Mouse (Mus musculus) mature B cell (primary cell): Measurements from ENCODE around the gene Cd300c2.
"Not testable (repeated sequence)": the region's sequence is repeated elsewhere in the genome, so short reads cannot be mapped to it uniquely, and the experiment has no call there.

Experiments used
- in situ Hi-C: fragments of 300-500 bp; cut with MboI; formaldehyde crosslinking; loops from 2 replicates; pipeline ENCODE4 v1.14.3; 2019

Cd300c2 gene

GRCm38 (mm10) chr11:115001474-115002040, at the start of gene Cd300c2:
Cd300c2 (minus strand) TSS chr11:115001880.
- in situ Hi-C loops: no loop called here

DNA sequence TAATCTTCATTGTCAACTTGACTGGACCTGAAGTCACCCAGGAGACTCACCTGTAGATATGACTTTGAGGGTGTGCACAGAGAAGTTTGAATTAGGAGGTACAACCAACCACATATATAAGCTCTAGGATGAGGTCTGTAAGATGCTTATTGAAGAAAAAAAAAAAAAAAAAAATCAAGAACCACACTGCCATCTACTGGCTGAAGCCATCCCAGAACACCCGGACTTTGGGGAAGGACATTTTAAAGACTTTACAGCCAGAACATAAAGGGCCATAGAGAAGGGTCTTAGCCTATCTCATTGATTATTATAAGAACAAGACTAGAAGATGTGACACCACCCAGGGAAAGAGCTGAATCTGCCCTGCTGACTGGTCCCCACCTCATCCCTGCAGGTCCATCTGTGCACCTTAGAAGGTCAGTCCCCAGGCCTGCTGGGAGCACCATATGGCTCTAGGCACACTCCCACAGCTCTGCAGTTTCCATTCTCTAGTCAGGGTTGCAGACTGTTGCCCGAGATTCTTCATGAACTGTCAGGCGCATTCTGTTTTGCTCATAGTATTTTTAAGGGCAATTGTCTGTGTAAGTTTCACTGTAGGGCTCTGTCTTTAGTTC, 47.7 kb upstream of the Cd300c2 start:
- in situ Hi-C loops: no loop called here

DNA sequence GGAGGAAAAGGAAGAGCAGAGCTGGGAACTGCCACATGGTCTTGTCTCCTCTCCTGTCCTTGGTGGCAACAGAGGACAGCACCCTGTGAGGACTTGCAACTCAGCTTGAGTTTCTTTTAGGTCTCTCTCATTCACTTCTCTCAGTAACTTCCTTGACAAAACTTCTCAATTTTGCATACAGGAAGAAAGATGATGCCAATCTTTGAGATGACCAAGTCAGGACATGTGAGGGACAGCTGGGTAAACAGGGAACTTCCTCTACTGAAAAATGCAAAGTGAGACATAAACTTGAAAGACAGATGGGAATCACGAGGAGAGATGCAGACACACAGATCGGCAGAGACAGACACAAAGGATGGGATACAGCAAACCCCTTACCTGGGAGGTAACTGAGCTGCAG, 46.6 kb upstream of the Cd300c2 start, which contains the start of gene Cd300ld3:
Gene Cd300ld3, minus strand, starts transcription at position 151 of the 400 bp plus-strand sequence.
- in situ Hi-C loops: no loop called here

- in situ Hi-C loops: not testable (repeated sequence)
Measured at GRCm38 (mm10) chr11:115037669-115038068, 36.0 kb upstream of the Cd300c2 start, which contains the start of gene Cd300ld5. Cd300ld5 (minus strand) TSS chr11:115037769.

DNA sequence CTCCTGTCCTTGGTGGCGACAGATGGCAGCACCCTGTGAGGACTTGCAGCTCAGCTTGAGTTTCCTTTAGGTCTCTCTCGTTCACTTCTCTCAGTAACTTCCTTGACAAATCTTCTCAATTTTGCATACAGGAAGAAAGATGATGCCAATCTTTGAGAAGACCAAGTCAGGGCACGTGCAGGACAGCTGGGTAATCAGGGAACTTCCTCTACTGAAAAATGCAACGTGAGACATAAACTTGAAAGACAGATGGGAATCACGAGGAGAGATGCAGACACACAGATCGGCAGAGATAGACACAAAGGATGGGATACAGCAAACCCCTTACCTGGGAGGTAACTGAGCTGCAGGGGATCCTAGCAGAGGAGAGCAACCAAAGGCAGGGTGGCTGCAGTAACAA, 25.2 kb upstream of the Cd300c2 start, which contains the start of gene Cd300ld4:
Gene Cd300ld4, minus strand, starts transcription at position 101 of the 400 bp plus-strand sequence.
- in situ Hi-C loops: not testable (repeated sequence)

DNA sequence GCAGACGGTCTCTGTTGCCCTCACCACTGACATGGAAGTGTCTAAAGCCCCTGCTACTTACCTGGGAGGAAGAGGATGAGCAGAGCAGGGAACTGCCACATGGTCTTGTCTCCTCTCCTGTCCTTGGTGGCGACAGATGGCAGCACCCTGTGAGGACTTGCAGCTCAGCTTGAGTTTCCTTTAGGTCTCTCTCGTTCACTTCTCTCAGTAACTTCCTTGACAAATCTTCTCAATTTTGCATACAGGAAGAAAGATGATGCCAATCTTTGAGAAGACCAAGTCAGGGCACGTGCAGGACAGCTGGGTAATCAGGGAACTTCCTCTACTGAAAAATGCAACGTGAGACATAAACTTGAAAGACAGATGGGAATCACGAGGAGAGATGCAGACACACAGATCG, 14.4 kb upstream of the Cd300c2 start, which contains the start of gene Cd300ld2:
Gene Cd300ld2, minus strand, starts transcription at position 101 of the 400 bp plus-strand sequence.
- in situ Hi-C loops: not testable (repeated sequence)

GRCm38 (mm10) chr11:115004070-115004469, 2.4 kb upstream of the Cd300c2 start:
- in situ Hi-C loops: no loop called here

- in situ Hi-C loops: no loop called here
Measured at GRCm38 (mm10) chr11:114989793-114990192, 11.9 kb downstream of the Cd300c2 start, which contains the start of gene Cd300ld. Cd300ld (minus strand) TSS chr11:114989922.

DNA sequence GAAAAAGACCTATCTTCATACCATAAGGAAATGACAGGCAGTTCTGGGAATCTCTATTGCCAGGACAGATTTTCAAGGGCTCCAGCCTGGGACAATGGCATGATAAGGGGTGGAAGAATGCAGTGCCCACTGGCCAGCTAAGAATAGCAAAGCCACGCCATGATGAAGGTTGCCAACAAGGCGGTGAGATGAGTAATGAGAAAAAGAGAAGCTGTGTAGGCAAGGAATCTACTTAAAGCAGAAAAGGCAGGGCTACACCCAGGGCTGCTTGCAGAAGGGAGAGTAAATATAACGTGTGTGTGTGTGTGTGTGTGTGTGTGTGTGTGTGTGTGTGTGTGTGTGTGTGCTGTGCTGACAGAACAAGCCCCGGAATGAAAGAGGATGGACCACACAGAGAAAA, 19.8 kb downstream of the Cd300c2 start:
- in situ Hi-C loops: no loop called here

DNA sequence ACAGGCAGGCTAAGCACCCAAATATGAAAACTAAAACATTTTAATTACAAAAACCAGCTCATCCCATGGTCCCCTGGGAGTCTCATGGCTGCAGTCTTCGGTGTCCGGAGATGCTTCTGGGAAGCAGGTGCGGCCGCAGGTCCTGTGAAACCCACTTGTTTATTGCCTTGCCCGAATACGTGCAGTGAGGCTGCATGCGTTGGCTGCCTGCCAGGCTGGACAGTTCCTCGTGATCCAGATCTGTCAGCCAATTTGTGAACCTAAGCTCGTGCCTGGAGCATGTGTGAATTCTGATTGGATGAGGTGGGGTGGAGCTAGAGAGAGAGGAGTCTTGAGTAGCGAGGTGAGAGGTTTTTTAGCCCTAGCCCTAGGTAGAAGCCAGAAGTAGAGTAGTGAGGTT, 29.0 kb downstream of the Cd300c2 start:
- in situ Hi-C loops: no loop called here

GRCm38 (mm10) chr11:114968752-114969207, 32.9 kb downstream of the Cd300c2 start, which contains the start of gene Cd300c:
Cd300c (minus strand) TSS chr11:114969157.
- in situ Hi-C loops: no loop called here

GRCm38 (mm10) chr11:114965182-114965828, 36.4 kb downstream of the Cd300c2 start:
- in situ Hi-C loops: no loop called here

- in situ Hi-C loops: no loop called here
Measured at GRCm38 (mm10) chr11:114960369-114960768, 41.3 kb downstream of the Cd300c2 start.
